Mouse (Mus musculus) hindbrain, embryonic 10.5 days (tissue): ENCODE results near the gene Pgghg. TPM values are rescaled to one million over a fixed set of nuclear protein-coding genes. Genes with fewer than 3 reads are reported as not detected.

Experiments used
- DNase-seq: peaks from one replicate; pipeline ENCODE4 v3.0.0-alpha.2; 2017; ENCODE audit warnings: low spot score
- H3K27ac ChIP-seq: fragments of 300-500 bp; sonication (generic); 2 replicates; pipeline ENCODE4 v1.5.1; 2016; ENCODE audit warnings: mild to moderate bottlenecking, moderate library complexity
- H3K27me3 ChIP-seq: fragments of 300-500 bp; sonication (generic); 2 replicates; pipeline ENCODE4 v1.6.1; 2016; ENCODE audit warnings: mild to moderate bottlenecking; ENCODE audit not compliant: poor library complexity, insufficient read depth, severe bottlenecking
- H3K36me3 ChIP-seq: fragments of 300-500 bp; sonication (generic); 2 replicates; pipeline ENCODE4 v1.6.1; 2016; ENCODE audit warnings: mild to moderate bottlenecking, moderate library complexity
- H3K4me1 ChIP-seq: fragments of 300-500 bp; sonication (generic); replicated peaks from 2 replicates; pipeline ENCODE4 v1.6.1; 2016; ENCODE audit warnings: mild to moderate bottlenecking
- H3K4me3 ChIP-seq: fragments of 300-500 bp; sonication (generic); 2 replicates; pipeline ENCODE4 v1.5.1; 2016; ENCODE audit warnings: mild to moderate bottlenecking, moderate library complexity
- H3K9me3 ChIP-seq: fragments of 300-500 bp; sonication (generic); 2 replicates; pipeline ENCODE4 v1.6.1; 2016; ENCODE audit warnings: mild to moderate bottlenecking, moderate library complexity
- WGBS: fragments of 180-500 bp; shearing (Covaris S2); methylation state at CpG from one replicate; pipeline ENCODE4 v1.1.7; 2016; 5-methylcytosine and 5-hydroxymethylcytosine counted together
- polyA plus RNA-seq: library from polyadenylated mRNA; unstranded; fragments of >200 nt; fragmentation: Nextera tagmentation; extraction: Ambion mirVana; gene quantifications from 2 replicates; pipeline ENCODE4 v1.2.1, GENCODE M21; 2016

Pgghg gene
- polyA plus RNA-seq, 1 experiment from 2014 or later = 17.0 TPM

DNA sequence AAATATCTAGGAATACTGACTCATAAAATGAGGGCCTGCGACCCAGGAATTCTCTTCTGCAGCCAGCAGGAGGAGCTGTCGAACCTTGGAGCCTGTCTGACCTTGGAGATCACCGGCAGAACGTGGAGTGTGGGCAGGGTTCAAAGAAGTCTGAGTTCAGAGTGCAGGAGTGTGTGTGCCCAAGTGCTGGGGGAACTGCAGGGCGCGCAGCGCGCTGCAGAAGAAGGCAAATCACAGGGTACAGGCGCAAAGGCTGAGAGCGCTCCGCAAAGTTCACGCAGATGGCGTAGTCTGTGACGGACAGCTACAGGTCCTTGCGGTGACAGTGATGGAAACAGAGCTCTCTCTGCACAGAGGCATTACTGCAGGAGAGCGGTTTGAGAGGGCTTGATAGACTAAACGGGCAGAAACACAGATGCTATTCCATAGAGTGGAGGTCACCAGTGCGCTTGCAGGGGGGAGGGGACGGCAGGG, 32.5 kb upstream of the Pgghg start:
- DNase-seq = peak; percentile 85
- 1% methylated on average over 19 of the region's 19 CpGs for WGBS
- peak overlapping the region; percentile 56 for H3K4me3 ChIP-seq
- 0 out of 2 replicates have a peak, but pooled peaks cover 3% of the 10 kb centered on the region for H3K27me3 ChIP-seq
- H3K27ac ChIP-seq = no peak overlapping the region
- no peaks in the 10 kb centered on the region for H3K9me3 ChIP-seq
- peaks cover 8% of the 10 kb centered on the region for H3K4me1 ChIP-seq
- no peaks in the 10 kb centered on the region for H3K36me3 ChIP-seq

DNA sequence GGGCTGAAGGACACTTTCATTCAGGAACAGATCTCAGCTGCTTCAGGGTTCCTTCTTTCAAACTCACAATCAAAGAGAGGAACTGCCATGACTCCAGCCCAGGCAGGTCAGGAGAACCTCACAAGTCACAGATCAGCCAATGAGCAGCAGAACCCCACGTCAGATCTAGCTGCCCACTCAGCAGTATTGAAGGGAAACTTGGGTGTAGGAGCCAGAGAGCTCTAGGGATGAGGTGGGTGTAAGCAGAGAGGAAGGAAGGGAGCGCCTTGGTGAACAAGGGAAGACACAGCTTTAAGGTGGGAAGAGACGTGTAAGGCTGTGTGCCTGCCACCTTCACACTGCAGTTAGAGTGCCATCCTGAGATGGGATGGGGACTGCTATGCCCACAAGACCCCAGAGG, 28.9 kb upstream of the Pgghg start:
- Histone ChIP-seq H3K4me3 (no peak overlapping the region), H3K36me3 (no peaks in the 10 kb centered on the region), H3K27me3 (no peaks in the 10 kb centered on the region), H3K27ac (no peak overlapping the region), H3K4me1 (peaks cover 8% of the 10 kb centered on the region), H3K9me3 (no peaks in the 10 kb centered on the region)
- DNase-seq = no peak
- WGBS = 73% methylated on average over 3 of the region's 3 CpGs

DNA sequence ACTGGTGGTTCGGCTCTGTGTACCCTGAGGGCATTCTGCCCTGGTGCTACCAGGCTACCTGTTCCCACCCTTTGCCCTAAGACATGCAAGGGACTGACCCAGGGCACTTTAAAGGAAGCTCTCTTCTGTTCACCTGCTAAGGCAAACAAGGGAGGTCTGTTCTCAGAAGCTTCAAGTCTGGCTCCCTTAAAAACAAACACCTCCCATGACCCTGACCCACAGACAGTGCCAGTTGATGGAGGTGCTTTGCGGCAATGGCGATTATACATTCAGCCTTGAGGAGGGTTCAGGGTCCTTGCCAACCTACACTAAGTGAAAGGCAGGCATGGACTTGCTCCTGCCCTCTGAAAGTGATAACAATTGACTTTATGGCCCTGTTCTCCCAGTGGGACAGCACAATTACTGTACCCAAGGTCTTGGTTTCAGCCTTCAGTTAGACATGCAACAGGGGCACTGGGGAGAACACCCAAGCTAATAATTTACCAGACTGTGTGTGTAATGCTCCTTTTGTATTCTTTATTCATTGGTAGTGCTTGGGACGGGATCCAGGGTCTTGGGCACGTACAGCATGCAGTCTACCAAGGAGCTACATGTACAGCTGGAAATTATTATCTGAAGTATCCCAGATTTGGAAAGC, 28.2 kb upstream of the Pgghg start:
- no peaks in the 10 kb centered on the region for H3K9me3 ChIP-seq
- DNase-seq = no peak
- H3K4me1 ChIP-seq = peaks cover 8% of the 10 kb centered on the region
- H3K27me3 ChIP-seq = peaks cover 5% of the 10 kb centered on the region; the same call in 1 of the 2 replicates
- H3K36me3 ChIP-seq = no peaks in the 10 kb centered on the region
- H3K27ac ChIP-seq = no peak overlapping the region
- H3K4me3 ChIP-seq = no peak overlapping the region
- 82% methylated on average over 5 of the region's 5 CpGs for WGBS

DNA sequence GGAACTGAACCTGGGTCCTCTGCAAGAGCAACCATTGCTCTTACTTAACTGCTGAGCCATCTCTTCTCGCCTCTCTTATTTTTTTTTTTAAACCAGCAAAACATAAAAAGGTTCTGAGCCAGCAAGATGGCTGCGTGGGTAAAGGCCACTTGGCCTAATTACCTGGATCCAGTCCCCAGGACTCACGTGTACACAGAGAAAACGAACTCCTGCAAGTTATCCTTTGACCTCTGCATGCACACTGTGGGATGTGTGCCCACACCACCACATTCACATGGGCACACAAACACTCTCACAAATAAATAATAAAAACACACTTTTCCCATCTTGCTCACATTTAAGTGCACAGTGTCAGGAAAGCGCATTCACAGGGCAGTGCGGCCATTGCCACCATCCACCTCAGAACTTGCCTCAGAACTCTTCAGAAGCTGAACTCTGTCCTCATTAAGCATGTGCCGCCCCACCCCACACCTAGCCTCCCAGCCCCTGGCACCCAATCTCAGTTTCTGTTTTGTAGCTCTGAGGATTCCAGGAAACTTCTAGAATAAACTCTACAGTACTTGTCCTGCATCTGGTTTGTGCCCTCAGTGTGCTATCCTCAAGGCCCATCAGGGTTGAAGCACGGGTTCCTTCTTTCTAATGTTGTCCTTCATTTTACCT, 27.0 kb upstream of the Pgghg start:
- Histone ChIP-seq H3K4me3 (no peak overlapping the region), H3K9me3 (no peaks in the 10 kb centered on the region), H3K36me3 (no peaks in the 10 kb centered on the region), H3K4me1 (peaks cover 1% of the 10 kb centered on the region; the same call in 1 of the 2 replicates), H3K27ac (no peak overlapping the region), H3K27me3 (peaks cover 14% of the 10 kb centered on the region)
- WGBS = 87% methylated on average over 8 of the region's 8 CpGs
- no peak for DNase-seq

DNA sequence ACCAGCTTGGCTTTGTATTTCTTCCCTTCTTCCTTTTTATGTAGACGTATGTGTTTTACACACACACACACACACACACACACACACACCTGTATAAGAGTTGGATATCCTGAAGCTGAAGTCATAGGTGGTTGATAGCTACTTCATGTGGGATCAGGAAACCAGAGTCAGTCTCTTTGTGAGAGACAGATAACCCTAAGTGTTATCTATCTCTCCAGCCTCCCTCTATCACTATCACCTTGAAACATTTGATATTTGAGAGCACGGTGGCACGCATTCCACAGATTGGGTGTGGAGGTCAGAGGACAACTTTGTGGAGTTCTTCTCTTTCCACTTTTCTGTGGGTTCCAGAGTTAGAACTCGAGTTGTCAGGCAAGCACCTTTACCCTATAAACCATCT, 21.3 kb upstream of the Pgghg start:
- WGBS = 76% methylated on average over 4 of the region's 4 CpGs
- peaks cover 71% of the 10 kb centered on the region for H3K27me3 ChIP-seq

DNA sequence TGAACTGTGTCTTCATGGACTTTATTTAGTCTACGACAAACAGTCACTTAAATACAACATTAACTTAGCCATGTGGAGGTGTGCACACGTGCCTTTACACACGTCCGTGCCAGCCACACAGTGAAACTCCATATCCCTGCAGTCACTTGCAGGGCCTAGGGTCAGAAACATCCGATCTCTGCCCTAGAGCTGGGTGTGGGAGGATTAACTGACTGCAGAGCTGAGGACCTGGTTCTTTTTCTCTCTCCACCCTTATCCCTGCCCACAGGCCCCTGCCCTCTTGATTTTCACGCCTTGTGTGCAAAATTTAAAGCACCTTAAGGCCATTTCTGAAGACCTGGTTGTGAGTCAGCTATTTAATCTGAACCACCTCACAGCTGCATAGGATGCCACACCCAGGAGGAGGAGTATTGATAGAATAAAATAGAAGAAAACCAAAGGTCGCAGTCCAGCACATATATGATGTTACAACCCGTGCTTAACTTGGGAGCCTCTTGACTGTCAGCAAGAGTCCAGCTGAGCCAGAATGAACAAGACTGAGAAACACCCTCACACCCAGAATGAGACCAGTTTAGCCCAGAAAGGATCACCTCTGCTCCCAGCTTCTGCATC, 20.7 kb upstream of the Pgghg start, which contains the start of gene Nlrp6:
Nlrp6 (plus strand) TSS at position 485 of the 612 bp plus-strand sequence.
- Histone ChIP-seq H3K36me3 (no peaks in the 10 kb centered on the region), H3K27ac (no peak within 1 kb of the TSS), H3K4me1 (peaks cover 23% of the 10 kb centered on the region), H3K27me3 (peaks cover 78% of the 10 kb centered on the region), H3K4me3 (peak within 1 kb of the TSS; percentile 56; the same call in 1 of the 2 replicates), H3K9me3 (no peaks in the 10 kb centered on the region)
- no peak for DNase-seq
- WGBS = 76% methylated on average over 8 of the region's 8 CpGs

More for the DNA sequence above, 21.3 kb upstream of the Pgghg start:
- Histone ChIP-seq H3K4me1 (peaks cover 23% of the 10 kb centered on the region), H3K36me3 (no peaks in the 10 kb centered on the region), H3K9me3 (no peaks in the 10 kb centered on the region), H3K27ac (no peak overlapping the region), H3K4me3 (no peak overlapping the region)
- no peak for DNase-seq

DNA sequence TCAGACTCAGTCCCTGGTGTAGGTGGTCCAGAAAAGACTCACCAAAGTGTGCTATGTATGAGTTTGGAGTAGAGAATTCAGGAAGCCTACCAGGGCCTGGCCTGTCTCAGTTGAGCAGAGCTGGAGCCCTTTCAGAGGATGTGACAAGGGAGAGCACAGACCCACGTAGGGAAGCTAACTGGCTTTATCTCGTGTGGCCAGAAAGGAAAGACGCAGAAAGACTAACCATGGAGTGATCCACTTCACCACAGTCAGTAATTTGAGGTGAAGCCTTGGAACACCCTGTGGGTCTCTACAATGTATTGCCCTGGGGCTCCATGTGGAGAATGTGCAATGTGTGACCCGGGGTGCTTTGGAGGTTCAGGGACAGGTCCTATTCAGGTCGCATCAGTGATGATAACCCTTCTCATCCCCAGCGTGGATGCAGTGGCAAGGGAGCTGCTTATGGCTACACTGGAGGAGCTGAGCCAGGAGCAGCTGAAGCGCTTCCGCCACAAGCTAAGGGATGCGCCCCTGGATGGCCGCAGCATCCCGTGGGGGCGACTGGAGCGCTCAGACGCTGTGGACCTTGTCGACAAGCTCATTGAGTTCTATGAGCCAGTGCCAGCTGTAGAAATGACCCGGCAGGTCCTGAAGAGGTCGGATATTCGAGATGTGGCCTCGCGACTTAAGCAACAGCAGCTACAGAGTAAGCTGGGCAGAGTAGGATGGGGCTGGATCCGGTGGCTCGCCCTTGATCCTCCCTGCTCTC, 19.8 kb upstream of the Pgghg start:
- WGBS = 27% methylated on average over 22 of the region's 22 CpGs
- H3K4me1 ChIP-seq = peaks cover 23% of the 10 kb centered on the region
- peaks cover 85% of the 10 kb centered on the region for H3K27me3 ChIP-seq
- H3K4me3 ChIP-seq = peak overlapping the region; percentile 56; the same call in 1 of the 2 replicates
- no peaks in the 10 kb centered on the region for H3K9me3 ChIP-seq
- no peak overlapping the region for H3K27ac ChIP-seq
- DNase-seq = no peak
- no peaks in the 10 kb centered on the region for H3K36me3 ChIP-seq

DNA sequence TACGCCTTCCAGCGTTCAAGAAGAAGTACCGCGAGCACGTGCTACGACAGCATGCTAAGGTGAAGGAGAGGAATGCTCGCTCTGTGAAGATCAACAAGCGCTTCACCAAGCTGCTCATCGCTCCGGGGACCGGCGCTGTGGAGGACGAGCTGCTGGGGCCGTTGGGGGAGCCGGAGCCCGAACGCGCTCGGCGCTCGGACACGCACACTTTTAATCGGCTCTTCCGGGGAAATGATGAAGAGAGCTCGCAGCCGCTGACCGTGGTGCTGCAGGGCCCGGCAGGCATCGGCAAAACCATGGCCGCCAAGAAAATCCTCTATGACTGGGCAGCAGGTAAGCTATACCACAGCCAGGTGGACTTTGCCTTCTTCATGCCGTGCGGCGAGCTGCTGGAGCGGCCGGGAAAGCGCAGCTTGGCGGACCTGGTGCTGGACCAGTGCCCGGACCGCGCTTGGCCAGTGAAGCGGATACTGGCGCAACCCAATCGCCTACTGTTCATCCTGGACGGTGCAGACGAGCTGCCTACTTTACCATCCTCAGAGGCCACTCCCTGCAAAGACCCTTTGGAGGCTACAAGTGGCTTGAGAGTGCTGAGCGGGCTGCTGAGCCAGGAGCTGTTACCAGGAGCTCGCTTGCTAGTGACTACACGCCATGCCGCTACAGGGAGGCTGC, 18.7 kb upstream of the Pgghg start:
- H3K27ac ChIP-seq = peak overlapping the region; percentile 59
- no peaks in the 10 kb centered on the region for H3K9me3 ChIP-seq
- WGBS = under 1% methylated on average over 49 of the region's 49 CpGs
- peak; percentile 51 for DNase-seq
- peak overlapping the region; percentile 56 for H3K4me3 ChIP-seq
- H3K4me1 ChIP-seq = peaks cover 23% of the 10 kb centered on the region
- no peaks in the 10 kb centered on the region for H3K36me3 ChIP-seq
- peaks cover 88% of the 10 kb centered on the region for H3K27me3 ChIP-seq

DNA sequence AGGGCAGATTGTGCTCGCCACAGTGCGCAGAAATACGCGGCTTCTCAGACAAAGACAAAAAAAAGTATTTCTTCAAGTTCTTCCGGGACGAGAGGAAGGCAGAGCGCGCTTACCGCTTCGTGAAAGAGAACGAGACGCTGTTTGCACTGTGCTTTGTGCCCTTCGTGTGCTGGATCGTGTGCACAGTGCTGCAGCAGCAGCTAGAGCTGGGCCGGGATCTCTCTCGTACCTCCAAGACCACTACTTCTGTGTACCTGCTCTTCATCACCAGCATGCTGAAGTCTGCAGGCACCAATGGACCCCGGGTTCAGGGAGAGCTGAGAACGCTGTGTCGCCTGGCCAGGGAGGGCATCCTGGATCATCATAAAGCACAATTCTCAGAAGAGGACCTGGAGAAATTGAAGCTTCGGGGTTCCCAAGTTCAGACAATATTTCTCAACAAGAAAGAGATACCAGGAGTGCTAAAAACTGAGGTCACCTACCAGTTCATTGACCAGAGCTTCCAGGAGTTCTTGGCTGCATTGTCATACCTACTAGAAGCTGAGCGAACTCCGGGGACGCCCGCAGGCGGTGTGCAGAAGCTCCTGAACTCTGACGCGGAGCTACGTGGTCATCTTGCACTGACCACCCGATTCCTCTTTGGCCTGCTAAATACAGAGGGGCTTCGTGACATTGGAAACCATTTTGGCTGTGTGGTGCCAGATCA, 18.0 kb upstream of the Pgghg start:
- Histone ChIP-seq H3K9me3 (no peaks in the 10 kb centered on the region), H3K27me3 (peaks cover 81% of the 10 kb centered on the region), H3K4me1 (peaks cover 23% of the 10 kb centered on the region), H3K36me3 (no peaks in the 10 kb centered on the region), H3K27ac (peak overlapping the region; percentile 59), H3K4me3 (peak overlapping the region; percentile 56)
- no peak for DNase-seq
- WGBS = 21% methylated on average over 30 of the region's 30 CpGs

DNA sequence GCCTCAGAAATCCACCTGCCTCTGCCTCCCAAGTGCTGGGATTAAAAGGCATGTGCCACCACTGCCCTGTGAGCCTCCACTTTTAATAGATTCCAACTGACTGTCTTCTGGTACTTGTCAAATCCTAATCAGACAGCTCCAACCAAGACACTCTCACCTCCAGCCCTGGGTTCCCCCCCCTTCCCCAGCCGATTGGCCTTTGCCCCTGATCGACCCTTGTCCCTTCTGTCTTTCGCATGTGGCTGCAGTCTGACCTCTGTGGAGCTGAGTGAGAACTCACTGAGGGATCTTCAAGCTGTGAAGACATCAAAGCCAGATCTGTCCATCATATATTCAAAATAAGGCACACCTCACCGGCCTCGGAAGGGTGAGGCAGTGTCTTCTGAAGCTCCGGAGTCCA, 14.0 kb upstream of the Pgghg start:
- peaks cover 15% of the 10 kb centered on the region for H3K4me1 ChIP-seq
- no peaks in the 10 kb centered on the region for H3K36me3 ChIP-seq
- no peaks in the 10 kb centered on the region for H3K9me3 ChIP-seq
- WGBS = 80% methylated on average over 6 of the region's 6 CpGs
- DNase-seq = no peak
- peaks cover 45% of the 10 kb centered on the region for H3K27me3 ChIP-seq
- H3K27ac ChIP-seq = no peak overlapping the region
- no peak overlapping the region for H3K4me3 ChIP-seq

DNA sequence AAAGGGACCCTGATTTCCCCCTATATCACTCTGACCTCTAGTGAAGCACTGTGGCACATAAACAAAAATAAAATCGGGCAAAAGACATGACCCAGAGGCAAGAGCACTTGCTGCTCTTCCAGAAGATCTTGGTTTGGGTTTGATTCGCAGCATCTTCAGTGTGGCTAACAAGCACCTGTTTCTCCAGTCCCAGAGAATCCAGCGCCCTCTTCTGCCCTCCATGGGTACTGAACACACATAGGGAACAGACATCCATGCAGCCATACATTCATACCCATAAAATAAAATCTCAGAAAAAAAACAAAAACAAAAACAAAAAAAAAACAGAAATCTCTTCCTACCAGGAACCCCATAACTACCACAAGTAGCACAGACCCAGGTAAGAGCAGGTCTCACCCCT, 2.8 kb upstream of the Pgghg start:
- no peaks in the 10 kb centered on the region for H3K36me3 ChIP-seq
- H3K4me1 ChIP-seq = peaks cover 29% of the 10 kb centered on the region
- WGBS = 40% methylated on average over 3 of the region's 3 CpGs
- H3K4me3 ChIP-seq = no peak overlapping the region
- H3K9me3 ChIP-seq = no peaks in the 10 kb centered on the region
- H3K27ac ChIP-seq = no peak overlapping the region
- DNase-seq = no peak
- H3K27me3 ChIP-seq = no peaks in the 10 kb centered on the region

DNA sequence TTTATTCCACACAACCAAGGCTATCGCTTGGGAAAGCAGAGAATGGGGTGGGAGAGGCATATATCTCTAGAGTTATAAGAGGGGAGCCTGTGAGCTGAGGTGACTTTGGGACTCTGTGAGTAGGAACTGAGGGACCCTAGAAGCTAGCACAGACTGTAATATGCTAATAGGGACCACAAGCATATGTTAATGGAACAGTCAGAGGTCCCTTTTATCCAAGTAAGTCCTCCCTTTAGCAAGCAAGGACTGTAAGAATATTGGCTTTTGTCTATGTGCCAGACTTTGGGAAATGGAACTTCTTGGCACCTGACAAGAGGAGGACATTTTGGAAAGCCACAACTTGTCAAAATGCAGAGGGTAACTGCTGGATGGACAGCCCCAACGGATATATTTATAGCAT, 2.3 kb upstream of the Pgghg start:
- no peak for DNase-seq
- H3K4me3 ChIP-seq = no peak overlapping the region
- no peaks in the 10 kb centered on the region for H3K36me3 ChIP-seq
- no peak overlapping the region for H3K27ac ChIP-seq
- WGBS = 18% methylated on average over 2 of the region's 2 CpGs
- no peaks in the 10 kb centered on the region for H3K9me3 ChIP-seq
- no peaks in the 10 kb centered on the region for H3K27me3 ChIP-seq
- H3K4me1 ChIP-seq = peaks cover 29% of the 10 kb centered on the region
